Mouse (Mus musculus) hindbrain, embryonic 16.5 days (tissue): ENCODE measurements around the gene Gnl3l. TPM values are rescaled to one million over a fixed set of nuclear protein-coding genes. Genes with fewer than 3 reads are reported as not detected.
A peak's percentile ranks its signal among the peaks of the same experiment; 100 is the strongest.

Source experiments
- ATAC-seq: fragments of 200-750 bp; cut with Nextera tagmentation; 2 replicates; pipeline ENCODE4 v1.8.0; 2017; ENCODE audit warnings: moderate TSS enrichment, moderate library complexity
- H3K27ac ChIP-seq: fragments of 300-500 bp; sonication (generic); 2 replicates; pipeline ENCODE4 v1.5.1; 2014; ENCODE audit warnings: low read depth, mild to moderate bottlenecking, control low read depth, low read length, moderate library complexity
- H3K27me3 ChIP-seq: fragments of 300-500 bp; sonication (generic); replicated peaks from 2 replicates; pipeline ENCODE4 v1.6.1; 2014; ENCODE audit warnings: low read length; ENCODE audit not compliant: control insufficient read depth, insufficient read depth
- H3K36me3 ChIP-seq: fragments of 300-500 bp; sonication (generic); 2 replicates; pipeline ENCODE4 v1.6.1; 2014; ENCODE audit warnings: mild to moderate bottlenecking, low read length, moderate library complexity, mixed read lengths; ENCODE audit not compliant: control insufficient read depth, insufficient read depth
- H3K4me1 ChIP-seq: fragments of 300-500 bp; sonication (generic); 2 replicates; pipeline ENCODE4 v1.6.1; 2014; ENCODE audit warnings: low read depth, low read length; ENCODE audit not compliant: control insufficient read depth, insufficient read depth
- H3K4me2 ChIP-seq: fragments of 300-500 bp; sonication (generic); 2 replicates; pipeline ENCODE4 v1.6.1; 2014; ENCODE audit warnings: mild to moderate bottlenecking, low read length, control low read depth, moderate library complexity
- H3K4me3 ChIP-seq: fragments of 300-500 bp; sonication (generic); 2 replicates; pipeline ENCODE4 v1.5.1; 2014; ENCODE audit warnings: mild to moderate bottlenecking, low read length, control low read depth, moderate library complexity
- H3K9ac ChIP-seq: fragments of 300-500 bp; sonication (generic); 2 replicates; pipeline ENCODE4 v1.6.1; 2014; ENCODE audit warnings: low read depth, mild to moderate bottlenecking, control low read depth, low read length, moderate library complexity
- H3K9me3 ChIP-seq: fragments of 300-500 bp; sonication (generic); 2 replicates; pipeline ENCODE4 v1.6.1; 2014; ENCODE audit warnings: mild to moderate bottlenecking, low read length, moderate library complexity; ENCODE audit not compliant: control insufficient read depth
- WGBS: fragments of 180-500 bp; shearing (Covaris S2); extraction: QIAGEN DNeasy Blood & Tissue Kit; methylation state at CpG from one replicate; pipeline ENCODE4 v1.1.7; 2014; 5-methylcytosine and 5-hydroxymethylcytosine counted together
- polyA plus RNA-seq: library from polyadenylated mRNA; unstranded; fragments of >200 nt; fragmentation: Nextera tagmentation; extraction: Ambion mirVana; gene quantifications from 2 replicates; pipeline ENCODE4 v1.2.1, GENCODE M21; 2015

Gnl3l gene
- polyA plus RNA-seq, 1 experiment from 2014 or later = 80.9 TPM

- Histone ChIP-seq H3K36me3 (peaks cover 9% of the 10 kb centered on the region), H3K4me3 (no peak overlapping the region), H3K27ac (no peak overlapping the region), H3K9ac (no peak overlapping the region), H3K4me2 (no peak overlapping the region), H3K4me1 (no peaks in the 10 kb centered on the region), H3K9me3 (no peaks in the 10 kb centered on the region), H3K27me3 (no peaks in the 10 kb centered on the region)
- ATAC-seq = no peak
- 69% methylated on average over 1 of the region's 1 CpGs for WGBS
These were observed 35.5 kb downstream of the Gnl3l start for GRCm38 (mm10) chrX:150981621-150982020.

- Histone ChIP-seq H3K4me1 (no peaks in the 10 kb centered on the region), H3K4me3 (no peak overlapping the region), H3K9me3 (no peaks in the 10 kb centered on the region), H3K36me3 (no peaks in the 10 kb centered on the region), H3K27me3 (no peaks in the 10 kb centered on the region), H3K4me2 (no peak overlapping the region), H3K27ac (no peak overlapping the region), H3K9ac (no peak overlapping the region)
- no peak for ATAC-seq
- WGBS = 83% methylated on average over 5 of the region's 5 CpGs
These were observed 41.7 kb downstream of the Gnl3l start for GRCm38 (mm10) chrX:150975424-150975823.

GRCm38 (mm10) chrX:150963027-150963426, 54.1 kb downstream of the Gnl3l start:
- WGBS = 15% methylated on average over 2 of the region's 2 CpGs
- Histone ChIP-seq H3K27me3 (no peaks in the 10 kb centered on the region), H3K4me3 (no peak overlapping the region), H3K4me1 (no peaks in the 10 kb centered on the region), H3K27ac (no peak overlapping the region), H3K36me3 (no peaks in the 10 kb centered on the region), H3K9ac (no peak overlapping the region), H3K4me2 (no peak overlapping the region), H3K9me3 (no peaks in the 10 kb centered on the region)
- ATAC-seq = no peak

- Histone ChIP-seq H3K4me2 (no peak overlapping the region), H3K4me1 (no peaks in the 10 kb centered on the region), H3K27ac (no peak overlapping the region), H3K36me3 (no peaks in the 10 kb centered on the region), H3K9ac (no peak overlapping the region), H3K4me3 (no peak overlapping the region), H3K27me3 (no peaks in the 10 kb centered on the region), H3K9me3 (no peaks in the 10 kb centered on the region)
- ATAC-seq = no peak
- 63% methylated on average over 5 of the region's 5 CpGs for WGBS
These were observed 56.4 kb downstream of the Gnl3l start for GRCm38 (mm10) chrX:150960702-150961101.

- H3K9me3 ChIP-seq = no peaks in the 10 kb centered on the region
- peak; percentile 99 for ATAC-seq
- 19% methylated on average over 25 of the region's 25 CpGs for WGBS
- peak overlapping the region; percentile 79 for H3K27ac ChIP-seq
- H3K36me3 ChIP-seq = no peaks in the 10 kb centered on the region
- peak overlapping the region; percentile 49 for H3K4me2 ChIP-seq
- H3K9ac ChIP-seq = peak overlapping the region; percentile 45
- H3K4me3 ChIP-seq = peak overlapping the region; percentile 32
- H3K27me3 ChIP-seq = no peaks in the 10 kb centered on the region
- no peaks in the 10 kb centered on the region for H3K4me1 ChIP-seq
These were observed 60.4 kb downstream of the Gnl3l start for GRCm38 (mm10) chrX:150956522-150957300.

GRCm38 (mm10) chrX:150956016-150956415, 61.1 kb downstream of the Gnl3l start:
- no peak for ATAC-seq
- no peaks in the 10 kb centered on the region for H3K9me3 ChIP-seq
- no peaks in the 10 kb centered on the region for H3K27me3 ChIP-seq
- H3K36me3 ChIP-seq = no peaks in the 10 kb centered on the region
- H3K9ac ChIP-seq = no peak overlapping the region
- peak overlapping the region; percentile 49 for H3K4me2 ChIP-seq
- H3K4me1 ChIP-seq = no peaks in the 10 kb centered on the region
- H3K4me3 ChIP-seq = peak overlapping the region; percentile 32
- WGBS = 26% methylated on average over 1 of the region's 1 CpGs
- no peak overlapping the region for H3K27ac ChIP-seq

- no peak for ATAC-seq
- H3K9me3 ChIP-seq = no peaks in the 10 kb centered on the region
- no peak overlapping the region for H3K27ac ChIP-seq
- 60% methylated on average over 2 of the region's 2 CpGs for WGBS
- H3K9ac ChIP-seq = no peak overlapping the region
- H3K4me1 ChIP-seq = no peaks in the 10 kb centered on the region
- H3K27me3 ChIP-seq = no peaks in the 10 kb centered on the region
- no peak overlapping the region for H3K4me2 ChIP-seq
- no peak overlapping the region for H3K4me3 ChIP-seq
- H3K36me3 ChIP-seq = no peaks in the 10 kb centered on the region
These were observed 61.7 kb downstream of the Gnl3l start for GRCm38 (mm10) chrX:150955441-150955840.

GRCm38 (mm10) chrX:150954721-150955120, 62.4 kb downstream of the Gnl3l start:
- Histone ChIP-seq H3K4me1 (no peaks in the 10 kb centered on the region), H3K4me3 (no peak overlapping the region), H3K4me2 (no peak overlapping the region), H3K9me3 (no peaks in the 10 kb centered on the region), H3K27me3 (no peaks in the 10 kb centered on the region), H3K27ac (no peak overlapping the region), H3K9ac (no peak overlapping the region), H3K36me3 (no peaks in the 10 kb centered on the region)
- ATAC-seq = no peak
- WGBS = 75% methylated on average over 1 of the region's 1 CpGs
